Mouse (Mus musculus): ENCODE data around the gene Prelp.
A peak's percentile ranks its signal among the peaks of the same experiment; 100 is the strongest.

The Prelp gene

GRCm38 (mm10) chr1:133933301-133934195 is 12.3 kb upstream of the Prelp start:
- peak; percentile 20 for DNase-seq

GRCm38 (mm10) chr1:133929980-133930379 is 8.8 kb upstream of the Prelp start:
- DNase-seq: no peak

DNA sequence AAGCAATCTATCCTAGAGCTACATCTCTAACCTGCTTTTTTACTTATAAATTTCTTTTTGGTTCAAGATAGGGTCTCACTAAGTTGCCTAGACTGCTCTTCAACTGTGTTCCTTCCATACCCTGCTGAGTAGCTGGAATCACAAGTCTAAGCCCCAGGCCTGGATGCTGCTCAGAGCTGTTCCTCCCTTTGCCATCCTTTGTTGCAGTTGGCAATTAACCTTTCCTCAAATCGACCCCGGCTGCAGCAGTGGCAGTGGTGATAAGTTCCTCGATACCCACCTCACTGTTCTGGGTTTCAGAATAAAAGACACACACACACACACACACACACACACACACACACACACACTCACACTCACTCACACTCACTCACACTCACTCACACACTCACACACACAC is 4.0 kb upstream of the Prelp start:
- no peak for DNase-seq

GRCm38 (mm10) chr1:133924141-133924875 is 3.1 kb upstream of the Prelp start:
- peak; percentile 37 for DNase-seq

- DNase-seq: no peak
These were observed 1.9 kb upstream of the Prelp start for GRCm38 (mm10) chr1:133923071-133923470.

DNA sequence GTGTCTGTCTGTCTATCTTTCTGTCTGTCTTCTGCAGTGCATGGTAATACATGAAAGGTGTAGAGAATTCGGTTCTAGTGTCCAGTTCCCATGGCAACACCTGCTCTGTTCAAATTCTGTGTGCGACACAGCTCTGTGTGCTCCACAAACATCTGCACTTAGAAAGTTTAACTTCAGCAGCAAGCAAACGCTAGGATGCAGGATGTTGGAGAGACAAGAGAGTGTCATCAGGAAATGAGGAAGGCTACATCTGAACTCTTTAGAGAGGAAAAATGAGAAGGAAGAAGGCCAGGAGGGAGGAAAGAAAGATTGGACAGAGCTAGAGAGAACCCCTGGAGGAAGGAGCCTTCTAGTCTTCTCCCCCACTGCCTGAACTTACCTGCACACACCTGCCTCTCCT is 338 bp downstream of the Prelp start:
- no peak for DNase-seq

DNA sequence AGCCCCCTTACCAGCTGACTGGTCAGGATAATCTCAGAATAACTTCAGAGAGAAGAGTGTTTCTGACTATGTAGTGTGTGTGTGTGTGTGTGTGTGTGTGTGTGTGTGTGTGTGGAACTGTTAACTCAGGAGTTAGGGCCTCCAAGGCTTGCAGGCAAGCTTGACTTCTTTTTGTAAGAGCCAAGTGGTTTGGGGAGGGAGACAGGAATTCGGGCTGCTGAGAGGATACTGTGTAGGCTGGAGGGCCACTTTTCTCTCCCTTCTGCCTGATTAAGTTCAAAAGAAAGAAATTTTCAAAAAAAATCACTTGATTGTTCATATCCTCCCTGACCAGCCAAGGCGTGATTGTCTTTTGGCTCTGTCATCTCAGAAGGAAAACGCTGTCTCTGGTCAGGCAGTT is 813 bp downstream of the Prelp start:
- DNase-seq: no peak

DNA sequence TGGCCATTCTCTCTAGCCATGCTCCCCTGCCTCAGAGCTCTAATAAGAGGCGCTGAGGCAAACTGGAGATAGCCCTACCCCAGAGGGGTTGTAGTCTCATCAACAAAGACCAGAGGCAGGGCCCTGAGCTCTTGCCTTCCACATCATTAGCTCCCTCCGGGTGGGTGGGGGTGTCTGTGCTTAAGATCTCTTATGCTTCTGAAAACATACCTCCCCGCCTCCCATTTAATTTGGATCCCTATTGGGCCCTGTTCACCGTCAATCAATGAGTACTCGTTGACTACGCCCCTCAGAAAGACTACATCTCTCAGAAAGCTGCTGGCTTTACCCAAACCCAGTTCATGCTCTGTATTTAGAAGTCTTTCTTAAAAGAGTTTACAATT is 3.1 kb downstream of the Prelp start:
- no peak for DNase-seq

DNA sequence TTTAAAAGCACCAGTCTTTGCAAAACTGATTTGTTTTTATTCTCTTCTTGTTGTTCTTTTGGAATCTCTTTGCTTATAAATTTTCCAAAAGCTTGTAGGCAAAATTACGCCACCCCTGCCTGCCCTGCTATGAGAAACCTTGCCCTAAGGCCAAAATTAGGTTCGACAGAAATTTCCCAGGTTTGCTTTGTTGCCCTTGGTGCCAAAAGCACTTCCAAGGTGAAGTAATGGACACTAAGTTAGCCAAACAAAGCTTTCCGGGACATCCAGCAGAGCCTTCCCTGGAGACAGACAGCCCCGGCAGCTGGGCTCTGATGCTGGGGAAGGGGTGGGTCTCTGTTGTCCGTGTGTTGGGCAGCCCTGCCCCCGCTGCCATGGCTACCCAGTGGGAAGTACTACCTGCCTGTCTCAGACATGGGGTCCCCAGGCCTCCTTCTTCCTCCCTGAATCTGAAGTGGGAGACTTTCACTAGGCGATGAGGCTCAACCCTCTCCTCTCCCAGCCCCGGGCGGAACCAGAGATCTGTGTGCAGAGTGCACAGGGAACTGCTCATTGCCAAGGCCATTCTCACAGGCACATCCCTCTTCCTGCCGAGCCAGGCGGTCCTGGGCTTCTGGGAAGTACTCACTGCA is 3.6 kb downstream of the Prelp start:
- DNase-seq: no peak

DNA sequence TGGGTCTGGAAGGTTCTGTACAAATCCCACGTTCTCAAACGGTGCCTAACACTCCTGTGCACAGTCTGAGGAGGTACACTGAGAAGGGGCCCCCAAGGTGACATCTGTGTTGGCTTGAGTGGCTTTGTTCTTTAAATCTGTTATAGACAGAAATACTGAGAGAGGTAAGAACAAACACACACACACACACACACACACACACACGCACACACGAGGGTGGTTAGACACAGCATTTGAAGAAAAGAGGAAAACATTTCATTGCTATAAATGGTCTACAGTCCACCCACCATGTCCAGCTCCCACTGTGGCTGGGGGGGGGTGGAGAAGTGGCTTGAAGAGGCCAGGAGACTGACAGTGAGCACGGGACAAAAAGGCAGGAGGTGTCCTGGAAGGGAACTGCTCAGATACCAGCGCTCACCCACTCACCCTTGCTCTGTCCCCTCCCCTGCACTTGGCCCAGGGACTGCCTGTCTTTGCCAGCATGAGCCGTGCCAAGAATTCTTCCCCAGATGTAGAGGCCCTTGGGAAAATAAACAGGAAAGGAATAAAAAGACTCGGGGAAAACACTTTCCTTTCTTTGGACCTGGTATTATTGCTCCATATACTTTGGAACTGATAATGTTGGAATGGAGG is 5.4 kb downstream of the Prelp start:
- no peak for DNase-seq

- DNase-seq: no peak
These were observed 6.1 kb downstream of the Prelp start for GRCm38 (mm10) chr1:133915115-133915514.

- no peak for DNase-seq
These were observed 8.2 kb downstream of the Prelp start for GRCm38 (mm10) chr1:133913018-133913417.

DNA sequence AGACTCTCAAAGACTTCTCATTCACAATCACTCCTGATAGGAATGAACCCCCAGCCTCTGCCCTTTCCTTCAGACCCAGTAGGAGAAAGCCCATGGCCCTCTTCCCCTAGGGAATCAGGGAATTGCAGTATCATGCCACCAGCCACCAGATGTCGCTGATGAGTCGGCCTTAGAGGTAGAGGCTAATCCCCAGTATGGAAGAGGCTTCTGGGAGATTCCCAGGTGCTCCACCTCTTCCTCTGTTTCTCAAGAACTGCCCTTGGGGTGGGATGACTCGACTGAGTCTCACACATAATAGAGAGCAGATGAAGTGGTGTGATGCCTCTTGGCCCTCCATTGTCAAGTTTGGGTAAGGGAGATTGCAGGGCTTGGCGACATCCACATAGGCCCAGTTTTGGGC is 9.8 kb downstream of the Prelp start:
- DNase-seq: peak; percentile 77

- DNase-seq: no peak
These were observed 10.2 kb downstream of the Prelp start for GRCm38 (mm10) chr1:133911008-133911407.

- no peak for DNase-seq
These were observed 11.1 kb downstream of the Prelp start for GRCm38 (mm10) chr1:133910108-133910507.

GRCm38 (mm10) chr1:133908659-133909575 is 12.3 kb downstream of the Prelp start:
- no peak for DNase-seq

- peak; percentile 79 for DNase-seq
These were observed 13.1 kb downstream of the Prelp start, which contains the start of gene Optc for GRCm38 (mm10) chr1:133907949-133908658. Gene Optc (minus strand): TSS chr1:133907999.

DNA sequence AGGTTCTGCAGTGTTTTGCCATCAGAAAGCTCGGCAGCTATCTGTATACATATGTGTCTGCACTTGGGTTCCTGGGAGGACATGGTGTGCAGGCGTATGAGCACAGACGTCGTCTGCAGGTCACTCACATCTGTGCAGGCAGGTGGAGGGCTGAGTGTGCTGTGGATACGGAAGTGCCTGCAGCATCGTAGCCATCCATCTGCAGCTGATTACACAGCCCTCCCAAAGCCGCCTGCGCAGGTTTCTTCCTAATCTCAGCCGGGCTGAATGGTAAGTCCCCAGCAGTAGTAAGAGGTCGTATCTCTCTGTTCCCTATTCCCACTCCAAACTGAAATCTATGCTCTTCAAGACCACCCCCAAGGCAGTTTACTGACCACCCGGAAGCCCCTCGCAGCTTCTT is 14.8 kb downstream of the Prelp start:
- DNase-seq: no peak

- no peak for DNase-seq
These were observed 20.4 kb downstream of the Prelp start for GRCm38 (mm10) chr1:133900825-133901224.

DNA sequence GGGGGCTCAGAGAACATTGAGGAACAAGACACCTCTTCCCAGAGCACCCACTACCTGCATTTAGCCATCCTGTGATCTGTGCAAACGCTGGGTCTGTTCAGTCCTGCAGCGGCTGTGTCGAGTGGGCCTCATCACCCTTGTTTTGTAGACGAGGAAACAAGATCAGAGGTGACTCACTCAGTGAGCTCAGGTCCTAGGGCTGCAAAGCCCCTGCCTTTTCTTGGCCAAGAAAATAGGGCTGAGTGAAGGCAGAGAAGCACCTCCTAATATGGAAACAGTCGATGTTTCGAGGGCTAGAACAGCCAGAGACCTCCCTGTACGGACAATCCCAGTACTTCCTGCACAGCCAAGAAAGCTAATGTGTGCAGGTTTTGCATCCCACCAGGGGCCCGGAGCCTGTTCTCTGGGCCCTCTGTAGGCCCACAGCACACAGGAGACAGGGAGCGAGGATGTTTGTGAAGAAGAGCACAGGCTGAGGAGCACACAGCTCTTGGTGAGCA is 22.1 kb downstream of the Prelp start:
- no peak for DNase-seq

DNA sequence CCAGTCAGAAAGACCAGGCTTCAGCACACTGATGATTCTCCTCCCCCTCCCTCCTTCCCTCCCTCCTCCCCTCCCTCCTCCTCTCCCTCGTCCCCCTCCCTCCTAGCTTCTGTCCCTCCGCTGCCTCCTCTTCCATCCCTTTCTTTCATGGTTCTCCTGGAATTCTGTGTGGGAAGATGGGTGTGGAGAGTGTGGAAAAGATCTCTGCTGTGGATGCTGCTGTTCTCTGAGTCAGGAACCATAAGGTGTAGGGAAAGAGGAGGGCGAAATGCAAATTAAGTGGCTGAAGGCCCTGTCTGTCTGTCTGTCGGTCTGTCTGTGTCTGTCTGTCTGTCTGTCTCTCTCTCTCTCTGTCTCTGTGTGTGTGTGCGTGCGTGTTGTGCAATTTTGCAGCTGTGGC is 23.9 kb downstream of the Prelp start:
- no peak for DNase-seq

All from liver (tissue).